Mouse (Mus musculus): ENCODE measurements around the gene Map4. TPM values are rescaled to one million over a fixed set of nuclear protein-coding genes. Genes with fewer than 3 reads are reported as not detected.
A peak's percentile ranks its signal among the peaks of the same experiment; 100 is the strongest.
"Not testable (repeated sequence)": the region's sequence is repeated elsewhere in the genome, so short reads cannot be mapped to it uniquely, and the experiment has no call there.

Gene Map4
- polyA plus RNA-seq, 1 experiment from 2014 or later: 33.9 TPM

DNA sequence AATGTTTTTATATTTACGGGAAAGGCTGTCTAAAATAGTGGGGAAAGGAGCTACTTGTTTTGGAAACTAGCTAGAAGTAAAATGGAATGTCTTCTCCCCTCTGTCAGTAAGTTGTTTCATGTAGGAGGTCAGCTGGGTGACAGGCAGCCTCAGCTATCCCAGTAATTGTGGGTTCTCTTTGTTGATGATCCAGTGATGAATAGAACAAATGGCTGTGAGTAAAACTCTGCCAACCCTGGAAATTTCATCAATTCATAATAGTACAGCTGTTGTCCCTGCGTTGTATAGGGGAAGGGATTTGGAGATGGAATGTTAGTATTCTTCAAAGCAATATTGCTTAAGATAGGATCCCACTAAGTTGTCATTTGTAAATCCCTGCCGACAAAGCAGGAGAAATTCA is 37.9 kb downstream of the Map4 start:
- no peak overlapping the region for H3K4me2 ChIP-seq (ENCODE audit: low read length)
- no peak overlapping the region for H3K9ac ChIP-seq (ENCODE audit: low read depth, low read length)
- no peaks in the 10 kb centered on the region for H3K9me3 ChIP-seq (replicated peaks; ENCODE audit: low read length)
- DNase-seq (ENCODE audit: low spot score) (no peak), ATAC-seq (replicated peaks; ENCODE audit: low FRiP score, low read depth) (no peak)
- no peak overlapping the region; the same call in 1 of the 2 replicates for H3K27ac ChIP-seq
- H3K4me3 ChIP-seq (replicated peaks; ENCODE audit: low read depth, low read length): no peak overlapping the region
- H3K36me3 ChIP-seq (ENCODE audit: insufficient read depth, low read length): no peaks in the 10 kb centered on the region
- peaks cover 2% of the 10 kb centered on the region; the same call in 1 of the 2 replicates for H3K4me1 ChIP-seq (replicated peaks; ENCODE audit: insufficient read depth, low read length)
- WGBS: 80% methylated on average over 3 of the region's 3 CpGs
- no peak for TF ChIP-seq CTCF (IDR thresholded peaks at IDR 0.05; ENCODE audit: low read depth)
- no peaks in the 10 kb centered on the region for H3K27me3 ChIP-seq (ENCODE audit: insufficient read depth, low read length)

DNA sequence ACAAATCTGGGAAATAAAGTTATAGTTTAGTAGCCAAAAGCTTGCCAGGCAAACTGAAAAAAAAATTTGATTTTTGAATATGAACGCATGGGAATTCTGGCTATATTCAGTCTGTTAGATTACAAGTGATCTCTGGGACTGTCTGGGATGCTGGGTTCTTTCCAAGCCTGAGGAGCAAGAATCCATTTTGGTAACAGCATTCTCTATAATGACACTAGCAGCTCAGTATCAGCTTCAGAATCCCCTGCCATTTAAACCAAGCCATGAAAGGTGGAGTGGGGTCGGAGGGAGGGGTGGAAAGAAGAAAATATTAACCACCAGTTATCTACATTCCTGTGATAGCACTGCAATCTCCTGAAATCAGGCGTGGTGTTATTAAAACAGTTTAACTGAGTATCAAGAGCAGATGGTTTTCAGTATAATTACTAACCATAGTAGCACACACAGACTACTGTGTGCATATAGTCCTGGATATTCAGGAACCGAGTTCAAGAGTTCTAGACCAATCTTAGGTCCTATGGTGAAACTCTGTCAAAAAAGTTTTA is 38.6 kb downstream of the Map4 start:
- peaks cover 2% of the 10 kb centered on the region; the same call in 1 of the 2 replicates for H3K4me1 ChIP-seq (replicated peaks; ENCODE audit: insufficient read depth, low read length)

GRCm38 (mm10) chr9:109971711-109972110 is 40.5 kb downstream of the Map4 start:
- not testable (repeated sequence) for H3K27ac ChIP-seq; H3K9ac ChIP-seq (ENCODE audit: low read depth, low read length); H3K36me3 ChIP-seq (ENCODE audit: insufficient read depth, low read length); H3K4me2 ChIP-seq (ENCODE audit: low read length); H3K4me1 ChIP-seq (replicated peaks; ENCODE audit: insufficient read depth, low read length); ATAC-seq (replicated peaks; ENCODE audit: low FRiP score, low read depth); H3K27me3 ChIP-seq (ENCODE audit: insufficient read depth, low read length); DNase-seq (ENCODE audit: low spot score); H3K4me3 ChIP-seq (replicated peaks; ENCODE audit: low read depth, low read length); H3K9me3 ChIP-seq (replicated peaks; ENCODE audit: low read length)
- WGBS: 95% methylated on average over 5 of the region's 5 CpGs

More for the DNA sequence above, 38.6 kb downstream of the Map4 start:
- ATAC-seq (replicated peaks; ENCODE audit: low FRiP score, low read depth) (no peak), DNase-seq (ENCODE audit: low spot score) (no peak)
- no peak overlapping the region for H3K27ac ChIP-seq
- TF ChIP-seq CTCF (IDR thresholded peaks at IDR 0.05; ENCODE audit: low read depth): no peak
- no peak overlapping the region for H3K9ac ChIP-seq (ENCODE audit: low read depth, low read length)
- H3K4me2 ChIP-seq (ENCODE audit: low read length): no peak overlapping the region
- H3K4me3 ChIP-seq (replicated peaks; ENCODE audit: low read depth, low read length): no peak overlapping the region
- H3K9me3 ChIP-seq (replicated peaks; ENCODE audit: low read length): no peaks in the 10 kb centered on the region
- no peaks in the 10 kb centered on the region for H3K27me3 ChIP-seq (ENCODE audit: insufficient read depth, low read length)
- WGBS: 85% methylated on average over 4 of the region's 4 CpGs
- H3K36me3 ChIP-seq (ENCODE audit: insufficient read depth, low read length): no peaks in the 10 kb centered on the region

- not testable (repeated sequence) for ATAC-seq (replicated peaks; ENCODE audit: low FRiP score, low read depth); DNase-seq (ENCODE audit: low spot score)
- WGBS: 97% methylated on average over 4 of the region's 4 CpGs
Measured at GRCm38 (mm10) chr9:109980223-109980622, 49.0 kb downstream of the Map4 start.

DNA sequence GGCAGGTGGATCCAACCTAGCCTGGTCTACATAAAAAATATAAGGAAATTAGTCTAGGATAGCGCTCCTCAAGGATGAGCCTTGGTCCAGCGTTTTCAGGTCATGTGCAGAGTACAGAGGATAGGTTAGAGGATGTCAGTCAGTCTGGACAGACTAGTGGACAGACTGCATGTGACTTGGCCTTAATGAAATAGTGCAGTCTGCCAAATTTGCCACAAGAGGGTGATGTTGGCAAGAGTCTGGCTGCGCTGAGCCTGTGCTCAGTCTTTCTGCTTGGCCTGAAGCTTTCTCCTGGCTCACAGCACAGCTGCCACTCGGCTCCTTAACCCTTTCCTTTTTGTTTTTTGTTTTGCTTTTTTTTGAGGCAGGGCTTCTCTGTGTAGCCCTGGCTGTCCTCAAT is 54.2 kb downstream of the Map4 start:
- peak; percentile 88 for TF ChIP-seq CTCF (IDR thresholded peaks at IDR 0.05; ENCODE audit: low read depth)
- H3K9ac ChIP-seq (ENCODE audit: low read depth, low read length): no peak overlapping the region
- H3K4me2 ChIP-seq (ENCODE audit: low read length): no peak overlapping the region
- DNase-seq (ENCODE audit: low spot score) (peak; percentile 85), ATAC-seq (replicated peaks; ENCODE audit: low FRiP score, low read depth) (peak; percentile 68)
- H3K27me3 ChIP-seq (ENCODE audit: insufficient read depth, low read length): no peaks in the 10 kb centered on the region
- 37% methylated on average over 4 of the region's 4 CpGs for WGBS
- H3K9me3 ChIP-seq (replicated peaks; ENCODE audit: low read length): no peaks in the 10 kb centered on the region
- H3K27ac ChIP-seq: no peak overlapping the region
- no peak overlapping the region for H3K4me3 ChIP-seq (replicated peaks; ENCODE audit: low read depth, low read length)
- 0 out of 2 replicates have a peak, but pooled peaks cover 3% of the 10 kb centered on the region for H3K36me3 ChIP-seq (ENCODE audit: insufficient read depth, low read length)
- no peaks in the 10 kb centered on the region for H3K4me1 ChIP-seq (replicated peaks; ENCODE audit: insufficient read depth, low read length)

More at GRCm38 (mm10) chr9:109980223-109980622, 49.0 kb downstream of the Map4 start:
- not testable (repeated sequence) for H3K36me3 ChIP-seq (ENCODE audit: insufficient read depth, low read length); H3K27me3 ChIP-seq (ENCODE audit: insufficient read depth, low read length); H3K27ac ChIP-seq; H3K9ac ChIP-seq (ENCODE audit: low read depth, low read length); H3K4me2 ChIP-seq (ENCODE audit: low read length); H3K4me1 ChIP-seq (replicated peaks; ENCODE audit: insufficient read depth, low read length); H3K4me3 ChIP-seq (replicated peaks; ENCODE audit: low read depth, low read length); H3K9me3 ChIP-seq (replicated peaks; ENCODE audit: low read length)

DNA sequence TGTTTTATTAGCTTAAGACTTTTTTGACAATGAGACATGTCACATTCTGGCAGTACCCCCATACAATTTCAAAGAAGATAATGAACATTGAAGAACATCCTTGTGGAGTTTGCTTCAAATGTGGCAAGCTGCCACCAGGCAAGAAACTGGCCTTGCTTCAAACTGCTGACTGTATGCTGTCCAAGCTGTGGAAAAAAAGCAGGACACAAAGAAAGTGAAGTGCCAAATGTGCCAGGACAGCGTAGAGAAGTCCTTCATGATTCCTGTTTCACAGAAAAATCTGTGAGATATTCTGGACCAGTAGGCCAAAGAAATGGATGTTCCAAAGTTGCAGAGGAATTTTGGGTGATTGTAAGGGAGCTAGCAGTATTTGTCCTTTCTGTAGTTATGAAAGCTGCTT is 57.8 kb downstream of the Map4 start:
- no peak for TF ChIP-seq CTCF (IDR thresholded peaks at IDR 0.05; ENCODE audit: low read depth)
- 83% methylated on average over 1 of the region's 1 CpGs for WGBS
- H3K9ac ChIP-seq (ENCODE audit: low read depth, low read length): no peak overlapping the region

GRCm38 (mm10) chr9:109997441-109997840 is 66.2 kb downstream of the Map4 start:
- 93% methylated on average over 4 of the region's 4 CpGs for WGBS
- peaks cover 8% of the 10 kb centered on the region for H3K36me3 ChIP-seq (ENCODE audit: insufficient read depth, low read length)
- no peak for TF ChIP-seq CTCF (IDR thresholded peaks at IDR 0.05; ENCODE audit: low read depth)
- no peak for DNase-seq (ENCODE audit: low spot score)
- no peaks in the 10 kb centered on the region for H3K4me1 ChIP-seq (replicated peaks; ENCODE audit: insufficient read depth, low read length)
- H3K4me3 ChIP-seq (replicated peaks; ENCODE audit: low read depth, low read length): no peak overlapping the region
- no peak for ATAC-seq (replicated peaks; ENCODE audit: low FRiP score, low read depth)
- no peak overlapping the region for H3K4me2 ChIP-seq (ENCODE audit: low read length)
- H3K9ac ChIP-seq (ENCODE audit: low read depth, low read length): no peak overlapping the region
- H3K27ac ChIP-seq: no peak overlapping the region
- H3K27me3 ChIP-seq (ENCODE audit: insufficient read depth, low read length): no peaks in the 10 kb centered on the region
- no peaks in the 10 kb centered on the region for H3K9me3 ChIP-seq (replicated peaks; ENCODE audit: low read length)

More for the DNA sequence above, 57.8 kb downstream of the Map4 start:
- Histone ChIP-seq H3K27ac (no peak overlapping the region), H3K9me3 (replicated peaks; ENCODE audit: low read length) (no peaks in the 10 kb centered on the region), H3K4me1 (replicated peaks; ENCODE audit: insufficient read depth, low read length) (no peaks in the 10 kb centered on the region), H3K4me2 (ENCODE audit: low read length) (no peak overlapping the region), H3K4me3 (replicated peaks; ENCODE audit: low read depth, low read length) (no peak overlapping the region), H3K27me3 (ENCODE audit: insufficient read depth, low read length) (no peaks in the 10 kb centered on the region), H3K36me3 (ENCODE audit: insufficient read depth, low read length) (no peaks in the 10 kb centered on the region)
- DNase-seq (ENCODE audit: low spot score): no peak
- no peak for ATAC-seq (replicated peaks; ENCODE audit: low FRiP score, low read depth)

Data from kidney, postnatal 0 days (tissue).